Mouse (Mus musculus) regulatory T cell (primary cell): ENCODE data around the gene Car5a.

Experiments
- in situ Hi-C: fragments of 300-600 bp; cut with MboI, MseI; formaldehyde crosslinking; loops from one replicate; pipeline ENCODE4 v1.15.1; 2025; ENCODE audit warnings: high pct_unique_total_duplicates

The Car5a gene

DNA sequence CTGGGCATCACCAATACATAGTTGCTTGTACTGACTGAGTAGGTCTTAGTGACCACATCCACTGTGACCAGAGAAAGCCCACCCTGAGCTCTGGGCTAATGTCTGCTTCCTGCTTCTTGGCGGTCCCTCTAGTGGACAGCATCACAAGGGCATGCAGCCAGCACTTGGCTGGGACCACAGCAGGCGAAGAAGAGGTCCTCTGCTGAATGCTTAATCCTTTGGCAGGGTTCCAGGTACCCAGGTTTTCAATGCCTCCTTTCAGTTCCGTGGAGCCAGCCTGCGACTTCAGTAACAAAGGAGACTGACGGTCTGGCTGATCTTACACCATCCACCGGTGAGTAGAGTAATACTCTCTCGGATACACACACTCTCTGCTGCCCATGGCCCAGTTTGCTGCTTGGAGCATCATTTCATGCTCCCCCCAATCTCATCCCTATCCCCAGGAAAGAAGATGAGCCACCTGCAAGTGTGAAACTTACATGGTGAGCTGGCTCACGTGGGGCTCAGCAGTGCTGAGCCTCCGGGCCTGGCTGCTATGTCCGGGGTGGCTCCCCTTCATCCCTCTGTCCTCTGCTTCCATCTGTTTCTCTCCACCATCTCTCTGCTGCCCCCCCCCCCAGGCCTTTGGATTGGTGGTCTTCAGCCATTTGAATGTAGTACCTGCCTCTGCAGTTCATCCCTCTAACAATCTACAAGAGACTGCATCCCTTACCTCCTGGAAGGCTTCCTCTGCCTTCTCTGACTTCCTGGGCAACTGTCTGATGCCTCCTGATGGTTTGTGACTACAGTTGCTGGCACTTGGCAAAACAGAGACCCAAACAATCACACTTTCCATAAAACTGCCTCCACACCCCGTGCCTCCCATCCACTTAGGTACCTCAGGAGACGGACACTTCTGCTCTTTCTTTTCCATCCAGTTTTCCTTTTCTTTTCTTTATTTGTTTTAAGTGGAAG lies 9.1 kb downstream of the Car5a start:
- in situ Hi-C loops = no loop called here

DNA sequence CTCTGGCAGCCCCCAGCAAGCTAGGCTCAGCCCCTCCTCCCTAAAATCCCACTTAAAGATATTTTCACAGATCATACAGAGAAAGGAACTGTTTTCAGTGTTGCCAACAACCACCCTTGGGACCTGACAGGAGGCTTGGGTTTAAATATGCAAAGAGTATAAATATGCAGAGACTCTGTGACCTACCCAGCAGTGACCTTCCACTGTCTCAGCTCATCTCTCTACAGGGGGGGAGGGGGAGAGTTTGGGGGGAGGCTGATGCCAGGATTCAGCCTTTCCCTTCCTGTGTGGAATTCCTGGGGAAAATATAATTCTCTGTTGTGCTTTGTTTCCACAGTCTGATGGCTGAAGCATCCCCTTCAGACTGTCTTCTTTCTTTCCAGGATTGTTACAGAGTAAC lies 9.8 kb downstream of the Car5a start:
- in situ Hi-C loops = no loop called here

- in situ Hi-C loops = no loop called here
Observed at GRCm38 (mm10) chr8:121934506-121934905, 10.2 kb downstream of the Car5a start.

- in situ Hi-C loops = no loop called here
Observed at GRCm38 (mm10) chr8:121932668-121933520, 11.8 kb downstream of the Car5a start.

- in situ Hi-C loops = no loop called here
Observed at GRCm38 (mm10) chr8:121932026-121932667, 12.6 kb downstream of the Car5a start.

DNA sequence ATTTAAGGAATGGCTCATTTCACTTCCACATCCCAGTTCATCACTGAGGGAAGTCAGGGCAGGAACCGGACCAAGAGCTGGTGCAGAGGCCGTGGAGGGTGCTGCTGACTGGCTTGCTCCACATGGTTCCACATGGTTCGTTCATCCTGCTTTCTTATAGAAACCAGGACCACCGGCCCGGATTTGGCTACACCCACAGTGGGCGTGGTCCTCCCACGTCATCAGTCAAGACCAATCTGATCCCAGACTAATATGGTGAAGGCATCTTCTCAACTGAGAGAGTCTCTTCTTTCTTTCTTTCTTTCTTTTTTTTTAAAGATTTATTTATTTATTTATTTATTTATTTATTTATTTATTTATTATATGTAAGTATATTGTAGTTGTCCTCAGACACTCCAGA lies 13.1 kb downstream of the Car5a start:
- in situ Hi-C loops = no loop called here

DNA sequence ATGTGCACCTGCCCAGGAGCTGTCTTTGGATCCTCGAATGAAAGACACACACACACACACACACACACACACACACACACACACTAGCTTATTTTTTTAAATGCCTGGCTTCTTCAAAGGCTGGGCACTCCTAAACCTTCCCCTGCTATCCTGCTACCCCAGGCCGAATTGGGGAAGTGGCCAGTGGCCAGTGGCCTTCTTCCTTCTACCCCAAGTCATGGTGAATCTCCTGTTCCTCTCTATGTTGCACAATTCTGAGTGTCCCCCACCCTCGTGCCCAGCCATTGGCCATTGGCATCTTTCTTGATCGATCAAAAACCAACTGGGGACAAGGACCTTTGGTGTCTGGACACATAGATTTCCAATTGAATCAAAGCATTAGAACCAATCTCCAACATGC lies 14.7 kb downstream of the Car5a start:
- in situ Hi-C loops = no loop called here

DNA sequence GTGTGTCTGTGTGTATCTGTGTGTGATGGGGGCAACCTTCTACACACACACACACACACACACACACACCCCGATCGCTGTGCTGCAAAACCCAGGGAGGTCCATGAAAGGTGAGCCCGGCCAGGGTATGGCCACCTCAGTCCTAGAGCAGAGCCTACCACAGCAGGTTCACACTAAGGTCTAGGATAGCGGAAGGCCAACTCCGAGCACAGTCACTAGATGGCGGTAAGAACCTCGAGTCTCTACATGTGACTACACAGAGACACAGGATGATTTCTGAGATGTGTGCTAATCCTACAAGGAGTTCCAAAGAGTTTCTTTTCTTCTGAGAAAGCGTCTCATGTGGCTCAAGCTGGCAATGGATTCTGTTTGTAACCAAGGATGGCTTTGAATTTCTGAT lies 17.4 kb downstream of the Car5a start:
- in situ Hi-C loops = no loop called here

- in situ Hi-C loops = no loop called here
Observed at GRCm38 (mm10) chr8:121926266-121926665, 18.4 kb downstream of the Car5a start.

DNA sequence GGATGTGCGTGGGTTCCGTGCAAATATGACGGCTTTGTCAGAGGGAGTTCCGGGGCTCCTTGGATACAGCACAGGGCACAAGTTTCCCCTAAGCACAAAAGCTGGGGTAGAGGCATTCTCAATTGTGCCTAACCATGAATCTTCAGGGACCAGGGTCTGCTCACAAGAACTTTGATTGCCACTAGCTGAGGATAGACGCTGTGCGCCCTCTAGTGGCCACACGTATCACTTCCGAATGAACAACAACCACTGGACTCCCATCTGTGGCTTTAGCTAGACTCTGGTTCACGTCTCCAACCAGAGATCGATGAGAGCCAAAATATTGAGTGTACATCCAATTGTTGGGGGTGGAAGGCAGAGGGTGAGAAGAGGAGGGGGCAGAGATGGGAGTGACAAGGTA lies 19.1 kb downstream of the Car5a start:
- in situ Hi-C loops = no loop called here

DNA sequence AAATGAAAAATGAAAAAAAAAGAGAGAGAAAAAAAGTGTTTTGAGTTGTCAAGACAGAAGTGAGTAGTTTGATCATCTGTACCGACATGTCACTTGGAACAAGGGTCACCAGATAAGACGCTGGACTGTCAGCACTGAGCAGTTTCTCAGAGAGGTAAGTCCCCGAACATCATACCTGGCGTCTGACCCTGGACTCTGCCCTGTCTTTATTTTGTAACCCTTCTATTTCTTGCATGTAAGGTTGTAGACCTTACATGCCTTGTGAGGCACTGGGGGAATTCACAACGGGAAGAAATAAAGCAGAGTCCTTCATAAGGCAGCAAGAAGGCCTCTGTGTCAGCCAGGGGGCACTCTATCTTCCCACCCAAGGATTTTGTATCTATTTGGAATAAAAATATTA lies 20.0 kb downstream of the Car5a start:
- in situ Hi-C loops = loop anchor here (25.0 kb wide), 1 partner anchor 812 kb away; the partner anchor contains the start of genes Foxc2 and Mthfsd

GRCm38 (mm10) chr8:121922101-121922500 lies 22.6 kb downstream of the Car5a start:
- in situ Hi-C loops = loop anchor here (25.0 kb wide), 1 partner anchor 810 kb away; the partner anchor contains the start of genes Foxc2 and Mthfsd

GRCm38 (mm10) chr8:121921582-121921981 lies 23.1 kb downstream of the Car5a start:
- in situ Hi-C loops = loop anchor here (25.0 kb wide), 1 partner anchor 809 kb away; the partner anchor contains the start of genes Foxc2 and Mthfsd

GRCm38 (mm10) chr8:121919731-121920130 lies 25.0 kb downstream of the Car5a start:
- in situ Hi-C loops = loop anchor here (25.0 kb wide), 1 partner anchor 807 kb away; the partner anchor contains the start of genes Foxc2 and Mthfsd

DNA sequence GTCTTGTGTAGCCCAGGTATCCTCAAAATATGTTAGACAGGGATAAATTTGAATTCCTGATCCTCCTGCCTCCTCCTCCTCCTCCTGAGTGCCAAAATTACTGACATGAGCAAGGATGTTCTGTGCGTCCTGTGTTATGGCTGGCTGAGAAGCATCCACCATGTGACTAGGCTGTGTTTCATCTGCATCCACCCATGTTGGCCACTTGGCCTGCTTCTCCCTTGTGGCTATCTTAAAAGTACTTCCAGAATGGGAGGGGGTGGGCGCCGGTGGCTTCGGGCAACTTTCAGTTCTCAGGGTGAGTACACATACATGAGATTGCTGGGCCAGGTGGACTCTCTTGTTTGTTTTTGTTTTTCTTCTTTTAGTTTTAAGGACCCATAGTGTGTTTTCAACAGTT lies 25.5 kb downstream of the Car5a start:
- in situ Hi-C loops = loop anchor here (25.0 kb wide), 1 partner anchor 807 kb away; the partner anchor contains the start of genes Foxc2 and Mthfsd

DNA sequence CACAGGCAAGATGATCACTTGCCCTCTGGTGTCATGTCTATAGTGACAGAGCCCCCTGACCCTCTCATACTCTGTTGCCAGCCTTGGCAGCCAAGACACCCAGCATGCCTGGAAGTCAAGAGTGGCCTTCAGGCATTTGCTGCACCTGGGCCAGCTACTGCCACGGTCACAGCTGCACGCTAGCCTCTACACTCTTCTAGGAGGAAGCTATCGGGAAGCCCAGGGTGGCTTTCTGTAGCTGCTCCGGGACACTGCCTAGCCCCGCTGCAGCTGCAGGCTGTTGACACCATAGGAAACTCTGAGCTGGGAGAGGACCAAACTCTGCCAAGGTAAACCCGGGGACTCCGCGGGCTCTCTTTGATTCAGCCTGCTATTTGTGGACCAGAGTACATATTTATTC lies 31.3 kb downstream of the Car5a start:
- in situ Hi-C loops = loop anchor here (5.0 to 25.0 kb wide), 2 partner anchors 34 to 801 kb away; partner anchors contain the start of genes Banp, Foxc2 and Mthfsd

GRCm38 (mm10) chr8:121912831-121913230 lies 31.9 kb downstream of the Car5a start:
- in situ Hi-C loops = loop anchor here (5.0 to 25.0 kb wide), 2 partner anchors 34 to 801 kb away; partner anchors contain the start of genes Banp, Foxc2 and Mthfsd

DNA sequence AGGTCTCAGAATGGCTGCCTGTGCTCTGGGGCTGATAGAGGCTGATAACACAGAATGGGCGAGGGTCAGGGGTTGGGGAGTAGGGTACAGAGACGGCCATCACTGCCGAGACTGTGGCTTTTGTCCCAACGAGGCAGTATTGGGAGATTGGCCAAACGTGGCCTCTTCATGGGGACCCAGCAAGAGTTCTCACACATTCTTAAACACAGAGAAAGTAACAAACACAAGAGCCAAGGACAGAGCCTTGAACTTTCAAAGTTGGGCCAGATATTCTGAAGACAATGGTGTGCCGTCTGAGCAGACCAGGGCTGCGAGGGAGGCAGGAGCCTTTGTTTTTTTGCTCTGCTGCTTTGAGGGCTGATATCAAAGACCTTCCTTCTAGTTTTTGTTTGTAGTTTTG lies 32.7 kb downstream of the Car5a start:
- in situ Hi-C loops = loop anchor here (5.0 to 25.0 kb wide), 2 partner anchors 35 to 800 kb away; partner anchors contain the start of genes Banp, Foxc2 and Mthfsd

DNA sequence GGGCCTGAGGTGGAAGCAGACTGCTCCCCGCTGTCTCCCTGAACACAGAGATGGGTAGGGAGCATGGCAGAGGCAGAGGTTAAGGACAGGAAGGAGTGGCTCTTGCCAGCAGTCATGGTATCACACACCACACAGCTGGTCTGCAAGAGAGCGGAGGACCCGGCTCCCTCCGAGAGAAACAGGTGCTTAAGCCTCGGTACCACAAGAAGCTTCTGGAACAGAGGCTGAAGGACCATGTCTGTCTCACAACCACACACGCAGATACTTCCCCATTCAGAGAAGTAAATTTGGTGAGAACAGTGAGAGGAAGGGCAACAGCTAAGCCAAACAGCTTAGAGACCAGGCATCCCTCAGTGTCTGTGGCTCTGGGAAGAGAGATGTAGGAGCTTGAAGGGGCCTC lies 33.3 kb downstream of the Car5a start:
- in situ Hi-C loops = loop anchor here (5.0 to 25.0 kb wide), 2 partner anchors 36 to 799 kb away; partner anchors contain the start of genes Banp, Foxc2 and Mthfsd

DNA sequence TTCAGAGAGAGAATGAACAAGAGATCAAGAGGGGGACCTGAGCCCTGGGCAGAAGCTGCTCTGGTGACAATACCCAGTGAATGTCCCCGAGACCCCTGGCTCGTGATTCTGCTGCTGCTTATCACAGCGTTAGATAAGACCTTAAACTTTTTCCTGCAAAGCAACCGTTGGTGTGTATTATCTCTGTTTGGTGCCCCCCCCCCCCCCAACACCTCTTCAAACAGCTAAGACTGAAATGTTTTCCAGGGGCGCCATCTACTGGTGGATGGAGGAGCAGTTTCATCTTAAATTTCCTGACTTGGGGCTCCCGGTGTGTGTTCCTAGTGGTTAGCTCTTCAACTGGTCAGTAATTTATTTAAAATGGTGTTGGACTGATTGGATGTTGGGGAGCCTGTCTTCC lies 35.0 kb downstream of the Car5a start:
- in situ Hi-C loops = loop anchor here (5.0 to 25.0 kb wide), 2 partner anchors 38 to 797 kb away; partner anchors contain the start of genes Banp, Foxc2 and Mthfsd

DNA sequence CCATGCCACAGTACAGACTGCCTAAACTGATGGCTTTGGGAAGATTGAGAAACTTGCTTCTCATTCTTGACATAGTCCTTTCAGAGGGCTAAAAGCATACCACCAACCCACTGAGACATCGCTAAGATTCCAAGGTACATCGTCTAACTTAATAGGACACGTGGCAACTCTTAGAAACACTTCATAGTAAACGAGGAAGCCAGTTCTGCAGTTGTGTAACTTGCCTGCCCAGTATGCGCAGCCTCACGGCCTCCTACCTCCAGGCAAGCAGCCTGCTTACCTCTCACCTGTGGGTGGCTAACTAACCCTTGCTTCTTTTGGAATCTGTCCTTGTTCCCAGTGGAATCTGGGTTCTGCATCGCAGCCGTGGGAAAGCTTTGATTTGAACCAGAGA lies 35.6 kb downstream of the Car5a start:
- in situ Hi-C loops = loop anchor here (25.0 kb wide), 1 partner anchor 797 kb away; the partner anchor contains the start of genes Foxc2 and Mthfsd
